In genomic region chr4:100725811-100726210, GRCm38 (mm10) we compare ENCODE assay signal across 21 mouse cellular contexts.
"Had no signal": no experiment of that assay in that cellular context is flagged by ENCODE, and none has a peak within 500 bp of the region (broad histone marks: within the 10 kb centered on the region; RNA-seq: fewer than 3 reads in every experiment).

No protein-coding gene starts in this region.

- H3K27me3 ChIP-seq: limb, embryonic 13.5 days; liver, embryonic 12.5 days; liver, embryonic 15.5 days; lung, embryonic 15.5 days; megakaryocyte, embryonic 14.5 days; neural tube, embryonic 12.5 days; neural tube, embryonic 15.5 days; stomach, embryonic 15.5 days had no signal

- H3K9me3 ChIP-seq: limb, embryonic 10.5 days; limb, embryonic 13.5 days; liver, embryonic 12.5 days; liver, embryonic 15.5 days; lung, embryonic 15.5 days; megakaryocyte, embryonic 14.5 days; neural tube, embryonic 12.5 days; neural tube, embryonic 15.5 days; stomach, embryonic 15.5 days had no signal

- H3K36me3 ChIP-seq: limb, embryonic 10.5 days; limb, embryonic 13.5 days; liver, embryonic 12.5 days; liver, embryonic 15.5 days; lung, embryonic 15.5 days; neural tube, embryonic 12.5 days; neural tube, embryonic 15.5 days; stomach, embryonic 15.5 days had no signal

- ATAC-seq: liver, embryonic 12.5 days had no signal

- H3K4me2 ChIP-seq: limb, embryonic 13.5 days; liver, embryonic 12.5 days; liver, embryonic 15.5 days; lung, embryonic 15.5 days; neural tube, embryonic 12.5 days; neural tube, embryonic 15.5 days; stomach, embryonic 15.5 days had no signal

- H3K27ac ChIP-seq: limb, embryonic 10.5 days; limb, embryonic 13.5 days; liver, embryonic 12.5 days; liver, embryonic 15.5 days; lung, embryonic 15.5 days; neural tube, embryonic 12.5 days; neural tube, embryonic 15.5 days; stomach, embryonic 15.5 days had no signal

- H3K9ac ChIP-seq: limb, embryonic 13.5 days; liver, embryonic 12.5 days; liver, embryonic 15.5 days; lung, embryonic 15.5 days; neural tube, embryonic 12.5 days; neural tube, embryonic 15.5 days; stomach, embryonic 15.5 days had no signal

- DNase-seq: kidney, adult 18-20 months; kidney, adult 9 months; kidney, postnatal 14 days; kidney, postnatal 4 days; liver; lung, adult 18-20 months; lung, postnatal 10 days; lung, postnatal 36 days; right cerebral cortex, adult 18-20 months; right cerebral cortex, postnatal 25 days; spleen, adult 18-20 months; thymus, postnatal 36 days had no signal

- H3K4me3 ChIP-seq: limb, embryonic 10.5 days; limb, embryonic 13.5 days; liver, embryonic 12.5 days; liver, embryonic 15.5 days; lung, embryonic 15.5 days; megakaryocyte, embryonic 14.5 days; neural tube, embryonic 12.5 days; neural tube, embryonic 15.5 days; stomach, embryonic 15.5 days had no signal

- H3K4me1 ChIP-seq: limb, embryonic 10.5 days; liver, embryonic 12.5 days; liver, embryonic 15.5 days; lung, embryonic 15.5 days; megakaryocyte, embryonic 14.5 days; neural tube, embryonic 12.5 days; stomach, embryonic 15.5 days had no signal
